Mouse (Mus musculus): ENCODE measurements around the gene Arhgap23. TPM values are rescaled to one million over a fixed set of nuclear protein-coding genes. Genes with fewer than 3 reads are reported as not detected.
A peak's percentile ranks its signal among the peaks of the same experiment; 100 is the strongest.

Gene Arhgap23
- polyA plus RNA-seq, 1 experiment from 2014 or later, result 3.1 TPM

DNA sequence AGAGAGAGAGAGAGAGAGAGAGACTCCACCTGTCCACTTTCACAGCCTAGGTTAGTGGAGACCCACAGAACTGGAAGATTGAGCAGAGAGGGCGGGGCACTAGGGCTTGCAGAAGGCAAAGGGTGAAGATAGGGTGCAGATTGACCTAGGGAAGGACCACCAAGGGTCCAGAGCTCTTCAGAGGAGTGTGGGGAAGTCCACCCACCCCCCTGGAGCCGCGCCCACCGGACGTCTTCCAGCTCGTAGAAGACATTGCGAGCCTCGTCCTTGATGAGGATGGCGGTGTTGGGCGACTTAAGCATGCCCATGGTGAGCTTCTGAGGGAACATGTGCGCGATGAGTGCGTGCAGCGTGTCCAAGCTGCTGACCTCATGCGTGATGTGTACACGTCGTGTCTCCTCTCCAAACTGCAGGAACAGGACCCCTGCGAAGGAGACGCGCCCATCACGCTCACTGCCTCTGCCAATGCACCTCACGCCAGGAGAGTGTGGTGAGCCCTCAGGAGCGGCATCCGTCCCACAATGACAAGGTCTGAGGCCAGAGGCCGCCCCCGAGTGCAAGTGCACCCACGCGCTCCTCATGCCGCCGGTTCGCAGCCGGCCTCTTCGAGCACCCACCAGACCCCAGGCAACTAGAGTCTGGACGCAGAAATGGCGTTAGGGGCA is 120.9 kb downstream of the Arhgap23 start:
- Histone ChIP-seq H3K4me1 (ENCODE audit: control insufficient read depth, insufficient read depth, low read length) (peaks cover 19% of the 10 kb centered on the region), H3K27ac (replicated peaks; ENCODE audit: low read depth, low read length) (no peak overlapping the region), H3K9ac (replicated peaks; ENCODE audit: low read length) (no peak overlapping the region), H3K27me3 (ENCODE audit: control insufficient read depth, insufficient read depth, low read length) (peaks cover 62% of the 10 kb centered on the region), H3K4me2 (ENCODE audit: low read depth, low read length) (peak overlapping the region; percentile 83), H3K9me3 (replicated peaks; ENCODE audit: control insufficient read depth, low read length) (no peaks in the 10 kb centered on the region), H3K36me3 (replicated peaks; ENCODE audit: control insufficient read depth, insufficient read depth, low read depth, low read length) (no peaks in the 10 kb centered on the region), H3K4me3 (ENCODE audit: low read depth, low read length) (no peak overlapping the region)
- ATAC-seq (replicated peaks; ENCODE audit: insufficient number of reproducible peaks, low FRiP score, low TSS enrichment, low read depth) (no peak), DNase-seq (ENCODE audit: low spot score) (no peak)
- 10% methylated on average over 35 of the region's 35 CpGs for WGBS

DNA sequence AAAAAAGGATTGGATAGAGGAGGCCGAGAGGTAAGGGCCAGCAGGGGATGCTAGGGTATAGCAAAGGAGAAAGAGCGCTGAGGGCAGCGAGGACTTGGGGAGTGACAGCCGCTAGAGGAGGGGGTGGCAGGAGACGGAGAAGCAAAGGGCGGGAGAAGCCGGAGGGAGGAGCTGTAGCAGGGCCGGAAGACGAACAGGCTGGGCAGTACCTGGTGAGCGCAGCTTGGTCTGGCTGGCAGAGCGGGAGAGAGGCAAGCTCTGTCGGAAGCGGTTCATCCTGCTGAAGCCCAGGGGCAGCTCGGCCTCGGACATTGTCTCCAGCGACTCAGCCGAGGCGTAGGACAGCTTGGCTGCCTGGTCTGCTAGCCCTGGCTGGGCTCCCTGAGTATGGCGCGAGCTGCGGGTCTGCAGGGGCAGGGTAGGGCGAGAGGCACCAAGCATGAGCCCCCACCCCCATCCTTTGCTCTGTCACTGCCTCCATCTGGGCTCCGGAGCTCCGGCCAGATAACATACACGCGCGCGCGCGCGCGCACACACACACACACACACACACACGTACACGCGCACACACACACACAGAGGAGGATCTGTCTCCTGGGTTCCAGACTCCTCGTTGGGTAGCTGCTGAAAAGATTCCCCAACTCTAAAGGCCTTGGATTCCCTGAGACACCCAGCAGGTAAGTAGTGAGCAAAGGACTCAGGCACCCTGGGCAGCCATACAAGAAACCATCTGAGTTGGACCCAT is 121.7 kb downstream of the Arhgap23 start:
- H3K27me3 ChIP-seq (ENCODE audit: control insufficient read depth, insufficient read depth, low read length), result peaks cover 60% of the 10 kb centered on the region
- H3K36me3 ChIP-seq (replicated peaks; ENCODE audit: control insufficient read depth, insufficient read depth, low read depth, low read length), result no peaks in the 10 kb centered on the region
- H3K4me3 ChIP-seq (ENCODE audit: low read depth, low read length), result peak overlapping the region; percentile 43
- H3K4me1 ChIP-seq (ENCODE audit: control insufficient read depth, insufficient read depth, low read length), result peaks cover 19% of the 10 kb centered on the region
- H3K27ac ChIP-seq (replicated peaks; ENCODE audit: low read depth, low read length), result no peak overlapping the region
- H3K9me3 ChIP-seq (replicated peaks; ENCODE audit: control insufficient read depth, low read length), result no peaks in the 10 kb centered on the region
- DNase-seq (ENCODE audit: low spot score) (peak; percentile 69), ATAC-seq (replicated peaks; ENCODE audit: insufficient number of reproducible peaks, low FRiP score, low TSS enrichment, low read depth) (no peak)
- peak overlapping the region; percentile 55 for H3K9ac ChIP-seq (replicated peaks; ENCODE audit: low read length)
- peak overlapping the region; percentile 83 for H3K4me2 ChIP-seq (ENCODE audit: low read depth, low read length)
- WGBS, result under 1% methylated on average over 36 of the region's 36 CpGs

DNA sequence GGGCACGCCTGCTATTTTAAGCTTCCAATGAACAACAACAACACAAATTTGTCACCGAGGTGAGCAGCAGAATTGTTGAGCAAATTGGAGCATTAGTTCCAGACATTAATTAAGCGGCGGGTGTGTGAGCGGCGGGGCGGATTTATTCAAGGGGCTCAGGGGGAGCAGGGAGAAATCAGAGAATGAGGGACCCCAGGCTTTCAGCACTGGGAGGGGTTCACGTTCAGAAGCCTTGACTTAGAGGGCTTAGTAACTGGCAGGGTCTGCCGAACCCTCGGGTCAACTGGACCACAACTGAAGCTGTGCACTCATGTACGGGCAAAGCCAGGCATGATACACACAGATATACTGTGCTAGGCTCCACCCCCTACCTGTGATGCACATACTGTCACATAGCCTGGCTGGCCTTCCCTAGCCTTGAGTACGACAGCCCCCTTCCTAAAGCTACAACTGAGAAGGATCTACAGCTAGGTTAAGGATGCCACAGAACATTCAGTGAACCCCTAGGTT is 122.3 kb downstream of the Arhgap23 start:
- peak overlapping the region; percentile 83 for H3K4me2 ChIP-seq (ENCODE audit: low read depth, low read length)
- no peak for ATAC-seq (replicated peaks; ENCODE audit: insufficient number of reproducible peaks, low FRiP score, low TSS enrichment, low read depth)

DNA sequence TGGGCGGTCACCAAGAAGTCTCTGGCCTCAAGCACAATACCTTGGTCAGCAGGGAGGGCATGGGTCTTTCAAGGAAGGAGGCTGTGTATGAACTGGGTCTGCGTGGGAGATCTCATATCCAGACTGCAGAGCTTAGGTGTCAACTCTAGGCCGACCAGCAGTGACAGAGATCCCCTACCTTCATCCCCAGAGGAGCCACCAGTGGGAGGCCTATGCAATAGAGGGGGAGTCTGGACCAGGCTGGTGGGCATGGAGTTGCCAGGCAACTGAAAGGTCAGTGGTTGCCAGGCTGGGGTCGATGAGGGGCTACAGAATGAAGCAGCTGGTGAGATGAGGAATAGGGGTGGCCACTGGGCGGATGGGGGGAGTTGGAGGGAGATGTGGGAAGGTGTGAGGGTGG is 124.3 kb downstream of the Arhgap23 start:
- no peak overlapping the region for H3K4me3 ChIP-seq (ENCODE audit: low read depth, low read length)
- H3K4me2 ChIP-seq (ENCODE audit: low read depth, low read length), result no peak overlapping the region
- peaks cover 8% of the 10 kb centered on the region for H3K4me1 ChIP-seq (ENCODE audit: control insufficient read depth, insufficient read depth, low read length)
- no peak for DNase-seq (ENCODE audit: low spot score)
- no peaks in the 10 kb centered on the region for H3K36me3 ChIP-seq (replicated peaks; ENCODE audit: control insufficient read depth, insufficient read depth, low read depth, low read length)
- H3K9me3 ChIP-seq (replicated peaks; ENCODE audit: control insufficient read depth, low read length), result no peaks in the 10 kb centered on the region
- WGBS, result 70% methylated on average over 5 of the region's 5 CpGs
- no peak for ATAC-seq (replicated peaks; ENCODE audit: insufficient number of reproducible peaks, low FRiP score, low TSS enrichment, low read depth)
- peaks cover 37% of the 10 kb centered on the region for H3K27me3 ChIP-seq (ENCODE audit: control insufficient read depth, insufficient read depth, low read length)
- no peak overlapping the region for H3K27ac ChIP-seq (replicated peaks; ENCODE audit: low read depth, low read length)
- no peak overlapping the region for H3K9ac ChIP-seq (replicated peaks; ENCODE audit: low read length)

More for the DNA sequence above, 122.3 kb downstream of the Arhgap23 start:
- Histone ChIP-seq H3K9me3 (replicated peaks; ENCODE audit: control insufficient read depth, low read length) (no peaks in the 10 kb centered on the region), H3K27me3 (ENCODE audit: control insufficient read depth, insufficient read depth, low read length) (peaks cover 54% of the 10 kb centered on the region), H3K9ac (replicated peaks; ENCODE audit: low read length) (no peak overlapping the region), H3K4me1 (ENCODE audit: control insufficient read depth, insufficient read depth, low read length) (peaks cover 13% of the 10 kb centered on the region), H3K36me3 (replicated peaks; ENCODE audit: control insufficient read depth, insufficient read depth, low read depth, low read length) (no peaks in the 10 kb centered on the region), H3K27ac (replicated peaks; ENCODE audit: low read depth, low read length) (no peak overlapping the region), H3K4me3 (ENCODE audit: low read depth, low read length) (no peak overlapping the region)
- 18% methylated on average over 12 of the region's 12 CpGs for WGBS
- no peak for DNase-seq (ENCODE audit: low spot score)

DNA sequence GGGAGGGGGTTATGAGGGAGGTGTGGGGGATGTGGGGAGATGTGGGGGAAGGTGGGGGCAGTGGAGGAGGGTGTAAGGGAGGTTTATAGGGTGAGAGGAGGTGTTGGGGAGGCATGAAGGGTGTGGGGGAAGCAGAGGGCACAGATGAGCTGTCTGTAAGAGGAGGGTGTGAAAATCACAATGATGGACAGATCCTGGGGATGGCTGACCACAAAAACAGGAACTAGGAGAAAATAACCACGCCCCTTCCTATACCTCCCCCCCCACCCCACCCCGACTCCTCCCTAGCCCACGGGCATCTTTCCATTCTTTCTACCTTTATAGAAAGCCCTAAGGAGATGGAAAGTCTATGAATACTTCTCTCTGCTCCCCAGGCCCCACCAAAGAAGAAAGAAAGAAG is 124.8 kb downstream of the Arhgap23 start:
- H3K4me2 ChIP-seq (ENCODE audit: low read depth, low read length), result no peak overlapping the region
- H3K4me3 ChIP-seq (ENCODE audit: low read depth, low read length), result no peak overlapping the region
- ATAC-seq (replicated peaks; ENCODE audit: insufficient number of reproducible peaks, low FRiP score, low TSS enrichment, low read depth), result no peak
- DNase-seq (ENCODE audit: low spot score), result no peak
- WGBS, result 73% methylated on average over 3 of the region's 3 CpGs
- peaks cover 33% of the 10 kb centered on the region for H3K27me3 ChIP-seq (ENCODE audit: control insufficient read depth, insufficient read depth, low read length)
- H3K9me3 ChIP-seq (replicated peaks; ENCODE audit: control insufficient read depth, low read length), result no peaks in the 10 kb centered on the region
- no peak overlapping the region for H3K27ac ChIP-seq (replicated peaks; ENCODE audit: low read depth, low read length)
- peaks cover 5% of the 10 kb centered on the region for H3K4me1 ChIP-seq (ENCODE audit: control insufficient read depth, insufficient read depth, low read length)
- no peaks in the 10 kb centered on the region for H3K36me3 ChIP-seq (replicated peaks; ENCODE audit: control insufficient read depth, insufficient read depth, low read depth, low read length)
- H3K9ac ChIP-seq (replicated peaks; ENCODE audit: low read length), result no peak overlapping the region

DNA sequence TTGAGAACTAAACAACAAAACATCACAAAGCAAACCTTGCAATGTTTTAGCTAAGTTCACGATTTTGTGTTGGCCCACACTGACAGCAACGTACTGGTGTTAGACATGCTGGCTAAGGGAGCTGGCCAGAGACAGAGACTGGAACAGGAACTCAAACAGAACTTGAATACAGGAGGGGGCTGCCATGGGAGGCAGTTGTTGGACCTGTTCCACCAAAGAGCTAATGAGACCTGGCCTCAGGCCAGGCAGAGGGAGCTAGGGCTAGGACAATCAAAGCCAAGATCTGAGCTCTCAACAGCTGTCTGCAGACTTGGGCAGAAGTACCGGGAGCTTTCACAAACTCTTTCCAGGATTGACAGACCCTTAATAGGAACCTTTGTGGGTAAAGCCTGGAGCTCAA is 125.3 kb downstream of the Arhgap23 start:
- Histone ChIP-seq H3K27me3 (ENCODE audit: control insufficient read depth, insufficient read depth, low read length) (peaks cover 30% of the 10 kb centered on the region), H3K27ac (replicated peaks; ENCODE audit: low read depth, low read length) (no peak overlapping the region), H3K4me1 (ENCODE audit: control insufficient read depth, insufficient read depth, low read length) (peaks cover 5% of the 10 kb centered on the region), H3K9ac (replicated peaks; ENCODE audit: low read length) (no peak overlapping the region), H3K4me3 (ENCODE audit: low read depth, low read length) (no peak overlapping the region), H3K36me3 (replicated peaks; ENCODE audit: control insufficient read depth, insufficient read depth, low read depth, low read length) (no peaks in the 10 kb centered on the region), H3K4me2 (ENCODE audit: low read depth, low read length) (no peak overlapping the region), H3K9me3 (replicated peaks; ENCODE audit: control insufficient read depth, low read length) (no peaks in the 10 kb centered on the region)
- WGBS, result 57% methylated on average over 3 of the region's 3 CpGs
- DNase-seq (ENCODE audit: low spot score), result peak; percentile 43
- ATAC-seq (replicated peaks; ENCODE audit: insufficient number of reproducible peaks, low FRiP score, low TSS enrichment, low read depth), result no peak

DNA sequence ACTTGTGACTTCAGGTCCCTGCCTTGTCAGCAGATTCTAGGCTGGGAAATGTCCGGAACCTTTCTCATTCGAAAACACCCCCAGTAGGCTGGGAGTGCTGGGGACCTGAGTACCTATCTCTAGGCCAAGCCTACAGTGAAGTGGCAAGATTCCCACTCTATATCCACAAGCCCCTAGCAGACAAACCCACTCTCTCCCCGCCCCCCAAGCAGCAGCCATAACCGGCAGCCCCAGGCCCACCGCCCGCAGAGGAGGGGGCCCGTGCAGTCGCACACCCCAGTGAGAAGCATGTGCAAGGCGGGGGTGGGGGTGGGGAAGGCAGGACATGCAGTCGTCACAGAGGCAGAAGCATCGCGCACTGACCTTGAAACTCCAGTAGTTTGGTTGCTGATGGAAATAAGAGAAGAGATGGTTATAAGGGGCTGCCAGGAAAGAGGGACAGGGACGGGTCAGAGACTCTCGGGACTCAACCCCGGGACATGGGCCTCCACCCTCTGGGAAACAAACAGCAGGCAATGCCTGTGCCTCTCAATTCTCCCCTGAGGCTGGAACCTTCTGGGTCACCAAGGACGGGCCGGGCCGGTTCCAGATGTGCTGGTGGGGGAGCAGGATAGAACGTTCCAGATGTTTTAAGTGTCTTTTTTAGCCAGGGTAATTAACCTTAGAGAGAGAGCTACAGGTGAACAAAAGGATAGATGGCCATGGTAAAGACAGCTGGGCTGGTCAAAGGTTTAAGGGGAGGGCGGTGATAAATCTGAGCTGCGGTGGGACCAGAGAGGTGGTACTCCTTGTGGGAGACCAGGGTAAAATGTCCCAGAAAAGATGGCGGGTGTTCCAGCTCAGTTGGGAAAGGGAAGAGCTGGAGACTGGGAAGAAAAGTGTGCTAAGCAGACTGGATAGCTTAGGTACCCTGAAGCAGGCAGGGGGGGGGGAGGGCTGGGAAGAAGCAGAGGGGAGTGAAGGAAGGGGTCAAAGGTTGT is 127.1 kb downstream of the Arhgap23 start:
- no peak overlapping the region for H3K4me3 ChIP-seq (ENCODE audit: low read depth, low read length)
- H3K36me3 ChIP-seq (replicated peaks; ENCODE audit: control insufficient read depth, insufficient read depth, low read depth, low read length), result no peaks in the 10 kb centered on the region
- ATAC-seq (replicated peaks; ENCODE audit: insufficient number of reproducible peaks, low FRiP score, low TSS enrichment, low read depth), result no peak
- WGBS, result 65% methylated on average over 22 of the region's 22 CpGs
- no peak overlapping the region for H3K9ac ChIP-seq (replicated peaks; ENCODE audit: low read length)
- no peak for DNase-seq (ENCODE audit: low spot score)
- no peak overlapping the region for H3K4me2 ChIP-seq (ENCODE audit: low read depth, low read length)
- H3K27ac ChIP-seq (replicated peaks; ENCODE audit: low read depth, low read length), result no peak overlapping the region
- peaks cover 16% of the 10 kb centered on the region for H3K27me3 ChIP-seq (ENCODE audit: control insufficient read depth, insufficient read depth, low read length)
- peaks cover 3% of the 10 kb centered on the region for H3K4me1 ChIP-seq (ENCODE audit: control insufficient read depth, insufficient read depth, low read length)
- no peaks in the 10 kb centered on the region for H3K9me3 ChIP-seq (replicated peaks; ENCODE audit: control insufficient read depth, low read length)

Data from embryonic facial prominence, embryonic 11.5 days (tissue).